Mouse (Mus musculus) lung, embryonic 16.5 days (tissue): ENCODE measurements around the gene Gm6583. TPM values are rescaled to one million over a fixed set of nuclear protein-coding genes. Genes with fewer than 3 reads are reported as not detected.

ENCODE experiments used
- ATAC-seq: fragments of 200-750 bp; cut with Nextera tagmentation; 2 replicates; pipeline ENCODE4 v1.8.0; 2017; ENCODE audit warnings: low read depth, mild to moderate bottlenecking, moderate library complexity
- H3K27ac ChIP-seq: fragments of 300-500 bp; sonication (generic); 2 replicates; pipeline ENCODE4 v1.5.1; 2014; ENCODE audit warnings: mild to moderate bottlenecking, control low read depth, low read length
- H3K27me3 ChIP-seq: fragments of 300-500 bp; sonication (generic); 2 replicates; pipeline ENCODE4 v1.6.1; 2014; ENCODE audit warnings: low read depth, low read length, mixed read lengths; ENCODE audit not compliant: control insufficient read depth, insufficient read depth
- H3K36me3 ChIP-seq: fragments of 300-500 bp; sonication (generic); 2 replicates; pipeline ENCODE4 v1.6.1; 2014; ENCODE audit warnings: low read length; ENCODE audit not compliant: control insufficient read depth, insufficient read depth
- H3K4me1 ChIP-seq: fragments of 300-500 bp; sonication (generic); replicated peaks from 2 replicates; pipeline ENCODE4 v1.6.1; 2014; ENCODE audit warnings: low read length, mixed read lengths; ENCODE audit not compliant: control insufficient read depth, insufficient read depth
- H3K4me2 ChIP-seq: fragments of 300-500 bp; sonication (generic); 2 replicates; pipeline ENCODE4 v1.6.1; 2014; ENCODE audit warnings: low read depth, low read length, control low read depth
- H3K4me3 ChIP-seq: fragments of 300-500 bp; sonication (generic); 2 replicates; pipeline ENCODE4 v1.5.1; 2014; ENCODE audit warnings: mild to moderate bottlenecking, low read length, control low read depth
- H3K9ac ChIP-seq: fragments of 300-500 bp; sonication (generic); 2 replicates; pipeline ENCODE4 v1.6.1; 2014; ENCODE audit warnings: low read length, control low read depth
- H3K9me3 ChIP-seq: fragments of 300-500 bp; sonication (generic); 2 replicates; pipeline ENCODE4 v1.6.1; 2016; ENCODE audit warnings: low read length; ENCODE audit not compliant: control insufficient read depth
- WGBS: fragments of 180-500 bp; shearing (Covaris S2); extraction: QIAGEN DNeasy Blood & Tissue Kit; methylation state at CpG from one replicate; pipeline ENCODE4 v1.1.7; 2014; 5-methylcytosine and 5-hydroxymethylcytosine counted together
- polyA plus RNA-seq: library from polyadenylated mRNA; unstranded; fragments of >200 nt; fragmentation: Nextera tagmentation; extraction: Ambion mirVana; gene quantifications from 2 replicates; pipeline ENCODE4 v1.2.1, GENCODE M21; 2015

Gm6583 gene
- polyA plus RNA-seq, 1 experiment from 2014 or later = 0.15 TPM

- Histone ChIP-seq H3K9ac (no peak overlapping the region), H3K4me1 (no peaks in the 10 kb centered on the region), H3K36me3 (peaks cover 16% of the 10 kb centered on the region), H3K27me3 (no peaks in the 10 kb centered on the region), H3K4me2 (no peak overlapping the region), H3K9me3 (no peaks in the 10 kb centered on the region), H3K27ac (no peak overlapping the region), H3K4me3 (no peak overlapping the region)
- no peak for ATAC-seq
- 81% methylated on average over 7 of the region's 7 CpGs for WGBS
Observed at GRCm38 (mm10) chr5:112371933-112372332, 16.1 kb upstream of the Gm6583 start.

- Histone ChIP-seq H3K4me1 (no peaks in the 10 kb centered on the region), H3K4me3 (no peak overlapping the region), H3K27me3 (no peaks in the 10 kb centered on the region), H3K9ac (no peak overlapping the region), H3K27ac (no peak overlapping the region), H3K36me3 (peaks cover 16% of the 10 kb centered on the region), H3K4me2 (no peak overlapping the region), H3K9me3 (no peaks in the 10 kb centered on the region)
- ATAC-seq = no peak
- WGBS = 89% methylated on average over 12 of the region's 12 CpGs
Observed at GRCm38 (mm10) chr5:112370236-112370813, 14.5 kb upstream of the Gm6583 start.

- WGBS = 90% methylated on average over 13 of the region's 13 CpGs
- Histone ChIP-seq H3K4me1 (no peaks in the 10 kb centered on the region), H3K4me3 (no peak overlapping the region), H3K4me2 (no peak overlapping the region), H3K9me3 (no peaks in the 10 kb centered on the region), H3K9ac (no peak overlapping the region), H3K36me3 (peaks cover 22% of the 10 kb centered on the region), H3K27ac (no peak overlapping the region), H3K27me3 (no peaks in the 10 kb centered on the region)
- ATAC-seq = no peak
Observed at GRCm38 (mm10) chr5:112369326-112369725, 13.5 kb upstream of the Gm6583 start.

- Histone ChIP-seq H3K9ac (no peak overlapping the region), H3K27me3 (no peaks in the 10 kb centered on the region), H3K9me3 (no peaks in the 10 kb centered on the region), H3K4me3 (no peak overlapping the region), H3K4me1 (no peaks in the 10 kb centered on the region), H3K36me3 (peaks cover 22% of the 10 kb centered on the region), H3K27ac (no peak overlapping the region), H3K4me2 (no peak overlapping the region)
- 87% methylated on average over 10 of the region's 10 CpGs for WGBS
- no peak for ATAC-seq
Observed at GRCm38 (mm10) chr5:112368666-112369065, 12.8 kb upstream of the Gm6583 start.

- WGBS = 87% methylated on average over 12 of the region's 12 CpGs
- Histone ChIP-seq H3K4me3 (no peak overlapping the region), H3K36me3 (peaks cover 22% of the 10 kb centered on the region), H3K4me2 (no peak overlapping the region), H3K9me3 (no peaks in the 10 kb centered on the region), H3K27me3 (no peaks in the 10 kb centered on the region), H3K9ac (no peak overlapping the region), H3K27ac (no peak overlapping the region), H3K4me1 (no peaks in the 10 kb centered on the region)
- no peak for ATAC-seq
Observed at GRCm38 (mm10) chr5:112367929-112368328, 12.1 kb upstream of the Gm6583 start.

- H3K4me3 ChIP-seq = no peak overlapping the region
- H3K36me3 ChIP-seq = peaks cover 22% of the 10 kb centered on the region
- H3K27ac ChIP-seq = no peak overlapping the region
- H3K4me2 ChIP-seq = no peak overlapping the region
- no peaks in the 10 kb centered on the region for H3K27me3 ChIP-seq
- no peak for ATAC-seq
- WGBS = 84% methylated on average over 4 of the region's 4 CpGs
- H3K4me1 ChIP-seq = no peaks in the 10 kb centered on the region
- H3K9me3 ChIP-seq = no peaks in the 10 kb centered on the region
- H3K9ac ChIP-seq = no peak overlapping the region
Observed at GRCm38 (mm10) chr5:112367338-112367737, 11.5 kb upstream of the Gm6583 start.

- H3K9ac ChIP-seq = no peak overlapping the region
- no peak overlapping the region for H3K4me3 ChIP-seq
- H3K36me3 ChIP-seq = peaks cover 19% of the 10 kb centered on the region
- H3K4me2 ChIP-seq = no peak overlapping the region
- H3K4me1 ChIP-seq = no peaks in the 10 kb centered on the region
- no peaks in the 10 kb centered on the region for H3K9me3 ChIP-seq
- H3K27ac ChIP-seq = no peak overlapping the region
- no peaks in the 10 kb centered on the region for H3K27me3 ChIP-seq
- no peak for ATAC-seq
- 92% methylated on average over 6 of the region's 6 CpGs for WGBS
Observed at GRCm38 (mm10) chr5:112366879-112367278, 11.0 kb upstream of the Gm6583 start.

- H3K4me3 ChIP-seq = no peak overlapping the region
- no peak overlapping the region for H3K9ac ChIP-seq
- no peaks in the 10 kb centered on the region for H3K27me3 ChIP-seq
- 75% methylated on average over 10 of the region's 10 CpGs for WGBS
- H3K4me2 ChIP-seq = no peak overlapping the region
- H3K27ac ChIP-seq = no peak overlapping the region
- H3K4me1 ChIP-seq = no peaks in the 10 kb centered on the region
- ATAC-seq = no peak
- peaks cover 7% of the 10 kb centered on the region for H3K36me3 ChIP-seq
- H3K9me3 ChIP-seq = no peaks in the 10 kb centered on the region
Observed at GRCm38 (mm10) chr5:112364184-112364797, 8.5 kb upstream of the Gm6583 start.

- Histone ChIP-seq H3K9ac (no peak overlapping the region), H3K4me3 (no peak overlapping the region), H3K4me2 (no peak overlapping the region), H3K4me1 (no peaks in the 10 kb centered on the region), H3K27ac (no peak overlapping the region), H3K27me3 (no peaks in the 10 kb centered on the region), H3K9me3 (no peaks in the 10 kb centered on the region), H3K36me3 (peaks cover 7% of the 10 kb centered on the region)
- ATAC-seq = no peak
- WGBS = 96% methylated on average over 3 of the region's 3 CpGs
Observed at GRCm38 (mm10) chr5:112360077-112360476, 4.2 kb upstream of the Gm6583 start.
